Mouse (Mus musculus): ENCODE results near the gene Lrwd1.

The Lrwd1 gene

DNA sequence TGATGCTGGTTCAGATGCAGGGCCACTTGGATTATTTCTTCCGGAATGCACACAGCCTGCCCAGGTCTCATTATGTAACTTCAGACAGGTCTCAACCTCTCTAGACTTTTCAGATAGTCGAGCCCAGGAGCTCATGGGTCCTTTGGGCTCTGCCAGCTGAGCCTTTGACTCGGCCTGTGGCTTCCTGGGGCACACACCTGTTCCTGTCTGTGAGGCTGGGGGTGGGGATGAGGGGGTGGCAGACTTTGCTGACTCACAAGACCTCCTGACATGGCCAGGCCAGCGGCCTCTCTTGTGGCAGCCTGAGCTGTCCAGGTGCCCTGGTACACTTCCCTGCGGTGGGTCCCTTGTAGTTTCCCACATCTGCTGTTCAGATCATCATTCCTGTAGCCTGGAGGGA lies 43.9 kb downstream of the Lrwd1 start:
- no peak for DNase-seq (ENCODE audit: inconsistent ontology term)

DNA sequence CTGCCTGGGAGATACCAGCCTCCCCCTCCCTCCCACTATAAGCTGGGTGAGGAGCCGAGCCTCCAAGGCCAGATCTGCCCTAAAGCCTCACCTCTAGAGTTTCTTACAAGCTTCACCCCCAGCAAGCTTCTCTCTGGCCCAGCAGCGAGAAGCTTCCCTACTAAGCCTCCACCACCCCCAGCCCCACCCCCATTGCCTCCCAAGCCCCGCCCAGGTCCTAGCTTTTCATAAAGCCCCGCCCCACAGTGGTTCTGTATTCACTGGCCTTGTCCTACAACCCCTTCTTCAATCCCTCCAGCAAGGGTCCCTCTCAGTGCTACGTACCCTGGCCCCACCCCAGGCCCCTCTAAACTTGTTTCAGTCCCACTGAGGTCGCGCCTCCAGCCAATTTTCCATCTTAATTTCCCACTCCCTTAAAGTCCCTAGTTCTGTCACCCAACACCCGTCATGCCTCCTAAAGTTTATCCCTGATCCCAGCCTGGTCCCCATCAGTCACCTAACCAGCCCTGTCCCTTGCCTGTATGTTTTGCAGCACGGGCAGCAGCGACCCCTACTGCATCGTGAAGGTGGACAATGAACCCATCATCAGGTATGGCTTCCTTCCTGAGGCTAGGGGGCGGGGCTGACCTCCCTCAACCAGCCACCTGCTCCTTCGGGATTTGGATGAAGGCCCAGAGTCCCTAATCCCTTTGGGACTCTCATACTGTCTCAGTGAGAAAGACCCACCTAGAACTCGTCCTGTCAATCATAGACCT lies 46.9 kb downstream of the Lrwd1 start:
- DNase-seq (ENCODE audit: inconsistent ontology term) = no peak

DNA sequence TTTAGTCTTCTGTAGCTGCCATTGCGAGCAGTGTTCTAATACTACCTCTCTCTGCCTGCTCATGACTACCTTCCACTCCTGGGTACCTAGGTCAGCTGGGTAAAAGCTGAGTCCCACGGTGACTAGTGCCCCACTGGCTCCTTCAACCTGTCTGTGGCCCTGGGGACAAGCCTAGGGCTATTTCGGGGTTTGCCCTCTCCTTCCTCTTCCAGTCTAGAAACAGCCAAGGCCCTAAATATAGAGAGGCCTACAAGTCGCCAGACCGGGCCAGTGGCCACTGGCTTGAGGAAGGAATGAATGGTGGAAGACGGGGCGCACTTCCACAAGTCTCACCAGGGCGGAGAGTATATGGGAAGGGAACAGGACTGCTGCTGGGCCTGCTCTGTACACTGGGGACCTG lies 49.6 kb downstream of the Lrwd1 start:
- no peak for DNase-seq (ENCODE audit: inconsistent ontology term)

DNA sequence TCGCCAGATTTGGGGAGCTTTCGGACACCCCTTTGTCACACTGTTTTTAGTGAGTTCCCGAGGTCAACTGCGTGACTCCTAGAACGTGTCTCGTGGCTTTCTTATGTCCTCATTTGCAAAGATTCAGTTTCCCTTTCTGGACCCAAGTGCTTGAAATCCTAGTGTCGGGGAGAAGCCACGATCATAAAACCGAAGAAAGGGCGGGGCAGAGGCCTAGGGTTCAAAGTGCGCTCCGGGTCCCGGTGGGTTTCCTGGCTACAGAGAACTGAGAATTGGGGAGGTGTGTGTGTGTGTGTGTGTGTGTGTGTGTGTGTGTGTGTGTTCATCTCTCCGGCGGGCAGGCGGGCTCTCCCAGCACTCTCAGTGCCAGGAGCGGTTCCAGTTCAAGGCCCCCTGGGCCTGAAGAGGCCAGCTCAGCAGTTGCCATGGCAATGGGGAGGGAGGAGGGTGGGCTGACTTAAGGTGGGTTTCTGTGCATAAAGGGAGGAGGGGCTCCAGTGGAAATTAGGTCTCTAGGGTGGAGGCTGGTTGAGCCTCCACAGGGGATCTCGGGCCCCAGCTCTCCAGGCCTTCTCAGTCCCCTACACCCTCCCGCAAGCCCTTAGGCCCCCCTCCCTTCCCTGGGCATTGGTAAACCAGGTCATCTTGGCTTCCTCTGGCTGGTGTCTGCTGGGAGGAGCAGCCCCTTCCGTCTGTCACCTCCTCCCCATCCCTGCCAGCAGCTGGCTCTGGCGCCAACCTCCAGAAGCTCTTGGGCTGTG lies 50.8 kb downstream of the Lrwd1 start:
- DNase-seq (ENCODE audit: inconsistent ontology term) = peak; percentile 70

DNA sequence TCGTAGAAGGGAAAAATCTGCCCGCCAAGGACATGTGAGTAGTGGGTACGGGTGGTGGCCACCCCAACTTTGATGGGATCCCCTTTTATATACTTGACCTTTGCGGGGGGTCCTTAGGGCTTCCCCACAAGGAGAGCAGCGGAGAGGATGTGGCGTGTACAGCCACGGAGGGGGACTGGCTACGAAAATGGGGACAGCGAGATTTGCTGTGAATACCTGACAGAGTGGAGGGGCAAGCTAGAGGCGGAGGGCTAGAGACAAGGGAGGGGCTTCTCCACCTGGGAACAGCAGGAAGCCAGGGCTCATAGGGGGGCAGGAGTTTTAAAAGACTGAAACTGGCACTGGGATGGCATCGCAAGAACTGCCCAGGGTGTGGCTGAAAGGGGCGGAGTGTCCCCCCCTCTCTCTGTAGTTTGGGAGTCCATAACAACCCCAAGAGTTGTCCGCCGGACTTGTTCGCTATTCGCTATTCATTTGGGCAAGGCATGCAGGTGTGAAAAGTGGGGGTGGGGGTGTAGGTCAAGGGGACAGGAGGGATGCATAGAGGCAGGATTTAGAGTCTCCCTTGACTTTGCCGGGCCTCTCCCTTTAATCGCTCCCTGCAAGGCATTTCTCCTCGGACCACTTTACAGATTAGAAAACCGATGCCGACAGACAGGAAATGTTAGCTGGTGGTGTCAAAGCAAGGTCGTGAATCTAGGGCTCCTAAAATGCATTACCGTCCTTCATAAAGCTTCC lies 51.6 kb downstream of the Lrwd1 start:
- DNase-seq (ENCODE audit: inconsistent ontology term) = peak; percentile 45

DNA sequence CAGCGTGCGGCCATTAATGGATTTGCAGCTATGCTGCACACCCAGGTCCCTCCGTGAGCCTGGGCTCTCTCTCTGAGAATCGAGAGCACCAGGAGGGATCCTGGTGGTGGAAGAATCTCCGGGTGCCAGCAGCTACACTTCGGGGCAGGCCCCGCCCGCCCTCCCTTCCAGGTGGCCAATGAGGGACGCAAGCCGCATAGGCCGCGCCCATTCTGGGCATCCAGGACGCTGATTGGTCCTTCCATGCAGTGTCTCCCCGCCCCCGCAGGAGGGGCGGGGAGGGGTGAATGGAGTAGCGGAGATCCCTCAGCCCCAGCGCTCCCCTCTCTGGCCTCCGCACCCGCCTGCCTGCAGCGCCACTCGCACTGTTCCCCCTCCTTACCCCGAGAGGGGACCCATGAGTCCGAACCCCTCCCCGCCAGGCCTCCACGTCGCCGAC lies 52.2 kb downstream of the Lrwd1 start, which contains the start of gene Rasa4:
Rasa4 (plus strand) TSS at position 248 of the 439 bp plus-strand sequence.
- DNase-seq (ENCODE audit: inconsistent ontology term) = peak; percentile 99

DNA sequence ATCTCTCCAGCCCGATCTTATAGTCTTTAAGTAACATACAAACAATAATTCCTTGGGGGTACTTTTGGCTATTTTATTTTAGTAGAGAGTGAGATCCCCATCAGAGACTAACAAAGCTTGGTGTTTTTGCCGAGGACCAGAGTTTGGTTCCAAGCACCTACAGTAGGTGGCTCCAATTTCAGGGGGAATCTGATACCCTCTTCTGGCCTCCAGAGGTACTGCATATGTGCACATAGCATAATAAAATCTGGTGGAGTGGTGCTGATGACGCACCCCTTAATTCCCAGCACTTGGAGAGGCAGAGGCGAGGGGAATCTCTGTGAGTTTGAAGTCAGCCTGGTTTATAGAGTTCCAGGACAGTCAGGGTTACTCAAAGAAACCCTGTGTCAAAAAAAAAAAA lies 53.5 kb downstream of the Lrwd1 start:
- no peak for DNase-seq (ENCODE audit: inconsistent ontology term)

DNA sequence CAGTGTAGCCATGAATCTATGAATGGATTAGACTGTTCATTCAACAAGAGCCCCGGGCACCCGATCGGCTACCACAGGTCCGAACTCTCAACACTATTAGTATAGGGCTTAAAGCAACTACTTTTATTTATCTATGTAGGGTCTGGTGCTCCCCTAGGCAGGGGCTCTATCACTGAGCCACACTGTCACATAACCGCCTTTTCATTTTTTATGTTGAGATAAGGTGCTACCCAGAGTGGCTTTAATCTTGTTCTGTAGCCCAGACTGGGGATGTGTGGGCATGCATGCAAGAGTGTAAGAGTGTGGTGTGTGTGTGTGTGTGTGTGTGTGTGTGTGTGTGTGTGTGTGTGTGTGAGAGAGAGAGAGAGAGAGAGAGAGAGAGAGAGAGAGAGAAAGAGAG lies 57.7 kb downstream of the Lrwd1 start:
- no peak for DNase-seq (ENCODE audit: inconsistent ontology term)

DNA sequence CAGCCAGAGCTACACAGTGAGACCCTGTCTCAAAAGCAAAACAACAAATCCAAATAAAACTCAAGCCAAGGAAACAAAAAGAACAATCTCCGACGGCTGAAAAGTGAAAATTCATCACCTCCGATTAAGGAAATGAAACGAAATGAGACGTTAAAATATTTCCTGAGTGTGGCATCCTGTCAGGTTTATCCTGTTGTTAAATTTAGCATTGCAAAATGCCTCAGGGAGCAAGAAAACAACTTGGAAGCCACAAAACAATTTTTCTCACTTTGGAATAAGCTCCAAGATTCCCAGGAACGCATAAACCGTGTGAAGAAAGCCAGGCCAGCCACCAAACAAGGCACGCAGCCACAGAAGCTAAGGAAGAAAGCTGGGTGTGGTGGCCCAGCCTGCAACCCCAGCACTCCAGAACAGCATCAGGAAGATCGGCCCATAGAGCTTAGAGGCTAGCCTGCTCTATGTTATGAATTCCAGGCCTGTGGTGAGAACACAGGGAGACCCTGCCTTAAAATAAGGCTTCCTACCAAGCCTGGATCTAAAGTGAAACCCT lies 58.8 kb downstream of the Lrwd1 start:
- DNase-seq (ENCODE audit: inconsistent ontology term) = no peak

DNA sequence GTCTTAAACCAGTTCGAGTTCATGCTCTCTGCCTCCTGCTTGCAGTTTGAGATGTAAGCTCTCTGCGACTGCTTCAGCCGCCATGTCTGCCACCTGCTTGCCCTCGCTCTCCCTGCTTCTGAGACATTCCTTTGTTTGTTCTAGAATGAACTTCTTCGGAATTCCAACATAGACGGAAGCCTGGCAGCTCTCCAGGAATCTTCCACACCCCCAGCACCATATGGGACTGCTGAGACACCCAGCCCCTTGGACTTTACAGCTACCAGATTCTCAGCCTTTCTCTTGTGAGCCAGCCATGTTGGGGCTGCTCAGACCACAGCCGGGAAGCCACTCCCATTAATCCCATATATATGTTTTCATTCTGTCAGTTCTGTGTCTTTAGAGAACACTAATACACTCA lies 59.6 kb downstream of the Lrwd1 start:
- no peak for DNase-seq (ENCODE audit: inconsistent ontology term)

DNA sequence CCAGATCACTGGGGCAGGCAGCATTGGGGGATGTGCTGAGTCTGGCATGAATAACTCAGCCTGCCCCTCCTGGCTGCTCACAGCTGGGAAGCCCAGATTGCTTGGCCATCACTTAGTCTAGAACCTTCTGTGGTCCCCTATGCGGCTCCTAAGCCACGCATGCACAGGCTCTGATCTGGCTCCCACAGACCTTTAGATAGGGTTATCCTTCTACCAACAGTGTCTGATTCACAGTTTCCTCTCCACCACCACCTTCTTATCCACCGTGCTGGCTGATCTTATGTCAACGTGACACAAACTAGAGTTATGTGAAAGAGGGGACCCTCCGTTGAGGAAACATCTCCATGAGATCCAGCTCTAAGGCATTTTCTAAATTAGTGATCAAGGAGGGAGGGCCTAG lies 60.8 kb downstream of the Lrwd1 start:
- no peak for DNase-seq (ENCODE audit: inconsistent ontology term)

DNA sequence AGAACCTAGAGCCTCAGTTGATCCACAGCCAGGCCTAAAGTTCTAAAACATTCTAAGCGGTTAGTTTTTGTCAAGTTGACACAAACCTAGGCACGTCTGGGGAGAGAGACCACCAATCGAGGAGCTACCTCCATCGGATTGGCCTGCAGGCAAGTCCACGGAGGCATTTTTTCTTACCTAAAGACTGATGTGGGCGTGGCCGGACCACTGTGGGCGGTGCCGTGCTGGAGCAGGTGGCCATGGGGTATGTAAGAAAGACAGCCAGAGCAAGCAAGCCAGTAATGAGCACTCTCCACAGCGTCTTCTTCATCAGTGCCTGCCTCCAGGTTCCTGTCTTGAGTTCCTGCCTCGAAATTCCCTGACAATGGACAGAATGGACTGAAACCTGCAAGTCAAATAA lies 62.3 kb downstream of the Lrwd1 start:
- DNase-seq (ENCODE audit: inconsistent ontology term) = no peak

DNA sequence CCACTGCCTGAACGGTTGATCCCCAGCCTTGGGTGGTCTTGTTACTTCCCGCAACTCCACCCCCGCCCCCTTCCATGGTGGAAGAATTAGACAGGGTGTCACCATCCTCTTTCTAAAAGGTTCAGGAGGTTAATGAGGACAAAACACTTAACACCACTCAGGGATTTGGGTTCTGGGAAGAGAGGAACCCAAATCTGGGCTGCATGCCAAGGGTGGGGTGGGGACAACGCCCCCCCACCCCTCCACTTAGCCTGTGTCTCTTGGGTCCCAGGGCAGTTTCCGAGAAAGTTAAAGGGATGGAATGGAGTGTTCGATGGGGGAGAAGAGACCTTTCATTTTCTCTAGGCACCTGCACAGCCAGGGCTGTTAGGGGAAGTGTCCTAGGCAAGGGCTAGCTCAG lies 62.8 kb downstream of the Lrwd1 start:
- no peak for DNase-seq (ENCODE audit: inconsistent ontology term)

Measured in Muller cell, postnatal 12 days (primary cell).